Mouse (Mus musculus) layer of hippocampus, adult 11-12 months (tissue): ENCODE measurements at regions not wholly inside any gene's neighbourhood (a gene's known extent, or its start where the extent isn't known, plus 50 kb on each side); places are given as distances from the start of the nearest gene placed in this dataset.
A peak's percentile ranks its signal among the peaks of the same experiment; 100 is the strongest.

Source experiments
- DNase-seq: peaks from one replicate; pipeline ENCODE4 v3.0.0; 2022; ENCODE audit warnings: low spot score

- DNase-seq = no peak
These were observed 56.4 kb upstream of the Ddhd1 start for GRCm38 (mm10) chr14:45714311-45714710.

GRCm38 (mm10) chr14:45714786-45715185 is 56.8 kb upstream of the Ddhd1 start:
- DNase-seq = no peak

- no peak for DNase-seq
These were observed 58.2 kb upstream of the Ddhd1 start for GRCm38 (mm10) chr14:45716100-45716499.

GRCm38 (mm10) chr14:45722887-45723286 is 64.9 kb upstream of the Ddhd1 start:
- DNase-seq = no peak

GRCm38 (mm10) chr14:45724341-45724740 is 66.4 kb upstream of the Ddhd1 start:
- no peak for DNase-seq

- DNase-seq = no peak
These were observed 76.8 kb upstream of the Ddhd1 start for GRCm38 (mm10) chr14:45734530-45735410.

GRCm38 (mm10) chr14:45737966-45738365 is 80.0 kb upstream of the Ddhd1 start:
- no peak for DNase-seq

GRCm38 (mm10) chr14:45739638-45740037 is 81.7 kb upstream of the Ddhd1 start:
- no peak for DNase-seq

GRCm38 (mm10) chr14:45740662-45741061 is 82.7 kb upstream of the Ddhd1 start:
- no peak for DNase-seq

- no peak for DNase-seq
These were observed 88.2 kb upstream of the Ddhd1 start for GRCm38 (mm10) chr14:45746176-45746575.

- DNase-seq = no peak
These were observed 99.4 kb upstream of the Ddhd1 start for GRCm38 (mm10) chr14:45757376-45757775.

- no peak for DNase-seq
These were observed 103.1 kb upstream of the Ddhd1 start for GRCm38 (mm10) chr14:45760890-45761680.

- DNase-seq = no peak
These were observed 106.3 kb upstream of the Ddhd1 start for GRCm38 (mm10) chr14:45764231-45764630.

GRCm38 (mm10) chr14:45766582-45766981 is 108.6 kb upstream of the Ddhd1 start:
- DNase-seq = no peak

GRCm38 (mm10) chr14:45772665-45773277 is 114.8 kb upstream of the Ddhd1 start:
- DNase-seq = peak; percentile 64

- peak; percentile 44 for DNase-seq
These were observed 115.4 kb upstream of the Ddhd1 start for GRCm38 (mm10) chr14:45773326-45773725.

- no peak for DNase-seq
These were observed 123.9 kb upstream of the Ddhd1 start for GRCm38 (mm10) chr14:45781850-45782249.

- no peak for DNase-seq
These were observed 137.0 kb upstream of the Ddhd1 start for GRCm38 (mm10) chr14:45794980-45795379.

- no peak for DNase-seq
These were observed 138.8 kb upstream of the Ddhd1 start for GRCm38 (mm10) chr14:45796665-45797319.

GRCm38 (mm10) chr14:45797320-45797696 is 139.4 kb upstream of the Ddhd1 start:
- no peak for DNase-seq

GRCm38 (mm10) chr14:45799286-45799685 is 141.3 kb upstream of the Ddhd1 start:
- DNase-seq = no peak

- peak; percentile 18 for DNase-seq
These were observed 148.0 kb upstream of the Ddhd1 start for GRCm38 (mm10) chr14:45805950-45806349.
